Mouse (Mus musculus): ENCODE measurements at regions not wholly inside any gene's neighbourhood (a gene's known extent, or its start where the extent isn't known, plus 50 kb on each side); places are given as distances from the start of the nearest gene placed in this dataset.
A peak's percentile ranks its signal among the peaks of the same experiment; 100 is the strongest.

DNA sequence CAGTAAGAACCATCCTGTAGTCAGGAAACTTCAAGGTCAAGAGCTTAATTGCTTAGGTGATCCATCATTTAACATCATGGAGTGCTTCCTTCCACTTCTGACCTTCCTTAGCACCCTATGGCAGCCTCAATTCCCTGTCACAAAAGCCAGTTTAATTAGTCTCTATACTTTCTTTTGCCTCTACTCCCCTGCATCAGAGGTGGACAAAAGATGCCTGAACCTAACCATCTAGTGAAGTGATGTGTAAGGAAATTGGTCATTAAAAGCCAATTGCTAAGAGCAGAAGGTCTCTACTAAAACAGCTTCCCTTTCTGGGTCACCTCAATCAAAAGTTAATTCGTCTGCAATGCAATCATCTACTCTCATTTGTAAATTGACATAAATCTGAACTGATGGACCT lies 234.3 kb upstream of the Fbxl7 start:
- no peak for DNase-seq (ENCODE audit: low spot score in 2 of 2)

DNA sequence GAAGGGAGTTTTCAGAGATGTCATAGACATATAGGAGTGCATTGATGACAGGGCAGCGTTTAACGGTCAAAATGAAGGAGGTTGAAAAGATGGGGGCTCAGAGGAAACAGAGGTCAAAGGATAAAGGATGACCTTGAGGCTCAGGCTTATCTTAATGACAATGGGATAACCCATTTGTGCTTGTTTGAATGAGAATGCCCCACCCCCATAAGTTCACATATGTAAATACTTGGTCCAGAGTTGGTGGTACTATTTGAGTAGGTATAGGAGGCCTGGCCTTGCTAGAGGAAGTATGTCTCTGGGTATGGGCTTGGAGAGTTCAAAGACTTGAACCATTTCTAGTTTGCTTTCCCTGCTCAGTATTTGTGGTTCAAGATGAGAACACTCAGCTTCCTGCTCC lies 237.4 kb upstream of the Fbxl7 start:
- no peak for DNase-seq (ENCODE audit: low spot score in 2 of 2)

DNA sequence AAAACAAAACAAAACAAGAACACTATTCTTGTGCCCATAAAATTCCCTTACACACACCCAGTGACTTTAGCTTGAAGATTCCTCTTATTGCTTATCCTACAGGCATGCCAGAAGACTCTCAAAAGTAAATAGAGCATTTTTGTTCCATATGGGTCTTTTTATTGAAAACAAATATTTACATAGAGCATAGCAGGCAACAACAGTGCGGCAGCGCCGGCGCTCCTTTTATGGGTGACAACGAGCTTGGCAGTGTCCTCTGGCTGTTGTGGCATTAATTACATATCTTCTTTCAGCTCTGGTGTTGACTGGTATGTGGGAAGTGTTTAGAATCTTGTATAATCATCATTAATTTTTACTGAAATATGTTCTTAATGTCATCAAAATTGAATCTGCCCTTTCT lies 242.2 kb upstream of the Fbxl7 start:
- no peak for DNase-seq (ENCODE audit: low spot score in 2 of 2)

DNA sequence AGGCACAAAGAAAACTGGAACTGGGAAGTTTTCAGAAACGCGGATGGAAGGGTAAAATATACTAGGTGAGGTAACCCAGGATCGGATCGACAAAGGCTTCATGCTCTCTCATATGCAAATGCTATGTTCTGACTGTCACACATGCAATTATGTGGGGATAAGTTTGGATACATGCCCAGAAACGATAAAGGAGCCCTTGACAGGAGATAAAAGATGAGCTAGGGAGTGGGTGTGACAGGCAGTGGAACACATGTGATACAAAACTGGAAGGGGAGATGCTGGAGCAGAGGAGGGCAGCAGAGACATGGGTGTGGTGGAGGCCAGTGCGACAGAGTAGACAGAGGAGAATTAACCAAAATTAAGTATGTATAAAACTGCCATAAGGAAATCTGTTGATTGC lies 250.5 kb upstream of the Fbxl7 start:
- DNase-seq (ENCODE audit: low spot score in 2 of 2): no peak

DNA sequence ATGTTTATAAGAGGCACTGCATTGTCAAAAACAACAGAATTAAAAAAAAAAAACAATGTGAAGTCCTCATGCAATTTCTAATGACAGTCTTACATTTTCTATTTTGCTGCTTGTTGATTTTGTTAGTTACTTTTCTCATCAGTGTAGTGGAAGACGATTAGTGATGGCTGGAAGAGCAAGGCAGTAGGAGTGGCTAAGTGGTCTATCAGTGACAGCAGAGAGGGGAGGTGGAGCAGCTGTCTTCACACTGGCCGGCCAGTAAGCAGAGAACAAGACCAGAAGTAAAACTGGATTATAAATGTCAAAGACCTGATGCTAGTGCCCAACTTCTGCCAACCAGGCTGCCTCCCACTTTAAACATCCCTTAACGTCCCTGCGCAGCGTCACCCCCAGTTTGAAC lies 265.6 kb upstream of the Fbxl7 start:
- no peak for DNase-seq (ENCODE audit: low spot score in 2 of 2)

DNA sequence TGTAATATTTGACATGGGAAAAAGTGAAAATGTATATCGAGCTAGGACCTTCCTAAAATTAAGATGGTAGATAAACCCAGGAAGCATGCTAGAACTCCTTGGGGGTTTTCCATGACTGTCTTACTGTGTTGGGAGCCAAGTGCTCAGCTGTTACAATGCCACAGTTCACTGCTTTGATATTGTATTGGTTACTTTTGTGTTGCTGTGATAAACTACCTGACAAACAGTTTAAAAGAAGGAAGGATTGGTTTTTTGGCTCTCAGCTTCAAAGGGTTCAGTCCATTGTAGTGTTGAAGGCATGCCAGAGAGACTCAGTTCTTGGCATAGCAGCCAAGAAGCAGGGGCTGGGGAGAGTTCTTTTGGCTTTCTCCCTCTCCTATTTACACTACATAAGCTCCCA lies 272.1 kb upstream of the Fbxl7 start:
- DNase-seq (ENCODE audit: low spot score in 2 of 2): no peak

DNA sequence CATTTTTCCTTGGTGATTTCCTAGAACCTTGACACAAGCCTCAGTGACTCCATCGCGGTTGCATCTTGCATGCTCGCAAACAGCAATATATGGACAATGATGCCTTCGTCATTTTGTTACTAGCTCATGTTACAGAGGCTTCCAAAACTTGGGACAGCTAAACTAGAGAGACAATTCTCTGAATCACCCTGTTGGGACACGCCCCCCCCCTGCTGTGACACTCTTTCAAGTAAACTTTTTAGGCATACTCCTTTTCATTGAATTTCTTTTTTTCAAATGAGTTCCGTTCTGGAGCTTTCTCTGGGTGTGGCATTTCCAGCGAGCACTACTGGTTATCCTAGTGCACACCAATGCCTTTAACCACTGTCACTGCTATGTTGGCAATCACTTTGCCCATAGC lies 274.5 kb upstream of the Fbxl7 start:
- DNase-seq (ENCODE audit: low spot score in 2 of 2): no peak

DNA sequence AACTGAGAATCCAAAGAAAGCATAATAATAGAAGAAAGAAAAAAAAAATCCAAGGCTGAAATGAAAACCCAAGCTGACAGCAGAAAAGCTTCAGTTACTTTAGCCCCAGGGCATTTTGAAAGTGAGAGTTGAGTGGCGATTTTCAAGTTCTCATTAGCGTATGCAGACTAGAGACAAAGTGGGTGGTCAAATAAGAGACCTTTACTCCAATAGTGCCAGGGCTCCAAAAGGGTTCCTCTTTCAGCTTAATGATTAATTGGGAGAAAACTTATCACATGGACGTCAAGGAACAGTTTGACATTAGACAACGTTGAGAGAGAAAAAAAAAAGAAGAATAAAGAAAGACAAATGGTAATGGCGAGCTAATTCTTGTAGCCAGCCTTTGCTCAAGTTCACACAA lies 278.1 kb upstream of the Fbxl7 start:
- peak in 1 of 2 experiments; percentile 3 for DNase-seq (ENCODE audit: low spot score in 2 of 2)

DNA sequence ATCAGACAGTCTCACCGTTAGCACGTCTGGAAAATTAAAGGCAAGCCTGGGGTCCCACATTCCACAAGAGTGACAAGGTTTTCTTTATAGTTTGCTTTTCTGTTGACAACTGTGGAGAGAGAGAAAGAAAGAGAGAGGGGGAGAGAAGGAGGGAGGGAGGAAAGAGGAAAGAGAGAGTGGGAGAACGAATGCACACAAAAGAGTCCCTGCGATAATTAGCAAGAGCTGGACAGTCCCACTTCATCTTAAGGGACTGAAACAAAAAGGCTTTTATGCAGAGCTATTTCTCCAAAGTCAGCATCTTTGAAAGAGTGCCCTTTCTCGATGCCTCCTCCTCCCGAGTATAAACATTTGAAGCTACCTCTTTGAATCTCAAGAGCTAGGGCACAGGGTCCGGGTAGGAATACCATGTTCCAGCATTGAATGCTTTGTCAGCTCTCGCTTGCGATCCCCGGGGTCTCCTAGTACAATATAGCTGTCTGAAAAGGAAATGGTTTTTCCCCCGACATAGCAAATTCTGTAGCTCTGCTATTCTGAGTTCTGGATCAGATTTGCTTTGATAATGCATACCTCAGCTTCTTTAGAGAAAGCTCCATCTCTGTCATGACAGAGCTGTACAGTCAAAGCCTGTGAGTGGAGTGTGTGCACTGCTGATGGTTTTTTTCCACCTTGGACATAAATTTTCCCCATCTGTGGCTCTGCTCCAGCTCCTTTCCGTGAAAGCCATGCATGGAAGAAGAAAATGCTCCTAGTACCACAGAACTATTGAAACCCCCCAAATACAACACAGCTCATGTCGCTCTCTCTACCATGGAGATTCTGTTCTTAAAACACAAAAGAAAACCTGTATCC lies 282.9 kb upstream of the Fbxl7 start:
- DNase-seq (ENCODE audit: low spot score in 2 of 2): no peak

DNA sequence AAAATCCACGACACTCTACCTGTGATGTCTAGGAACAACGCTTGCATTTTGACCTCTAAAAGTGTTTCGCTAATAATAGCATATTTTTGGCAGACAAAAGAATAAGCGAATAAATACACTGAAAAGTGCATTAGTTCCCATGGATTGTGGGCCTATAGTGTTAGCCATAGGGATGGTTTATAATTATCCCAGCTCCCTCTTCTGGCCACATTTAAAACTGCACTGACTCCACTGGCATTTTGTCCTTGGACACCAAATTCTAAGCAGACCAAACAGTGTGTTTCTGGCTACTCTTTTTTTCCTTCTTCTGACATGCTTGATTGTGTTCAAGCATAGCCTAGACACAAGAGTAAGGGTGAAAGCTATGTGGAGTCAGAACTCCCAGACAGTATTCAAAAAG lies 276.8 kb upstream of the Ank start:
- peak; percentile 51 to 79 for DNase-seq (ENCODE audit: low spot score in 2 of 2)

DNA sequence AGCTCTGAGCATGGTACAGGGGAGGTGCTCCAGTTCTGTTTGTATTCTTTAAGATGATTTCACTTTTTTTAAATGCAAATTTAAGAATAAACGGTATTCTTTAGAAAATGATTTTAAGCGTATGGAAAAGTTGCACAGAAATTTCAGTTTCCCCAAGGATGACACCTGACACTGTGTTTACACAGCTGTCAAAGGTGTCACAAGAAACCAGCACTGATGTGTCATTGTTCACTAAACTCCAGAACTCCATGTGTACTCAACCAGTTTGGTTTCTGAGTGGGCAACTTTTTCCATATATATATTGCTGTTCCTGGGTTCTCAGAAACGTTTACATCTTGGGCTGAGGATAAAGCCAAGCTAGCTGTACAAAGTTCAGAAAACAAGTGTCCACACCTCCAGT lies 265.0 kb upstream of the Ank start:
- no peak for DNase-seq (ENCODE audit: low spot score in 2 of 2)

DNA sequence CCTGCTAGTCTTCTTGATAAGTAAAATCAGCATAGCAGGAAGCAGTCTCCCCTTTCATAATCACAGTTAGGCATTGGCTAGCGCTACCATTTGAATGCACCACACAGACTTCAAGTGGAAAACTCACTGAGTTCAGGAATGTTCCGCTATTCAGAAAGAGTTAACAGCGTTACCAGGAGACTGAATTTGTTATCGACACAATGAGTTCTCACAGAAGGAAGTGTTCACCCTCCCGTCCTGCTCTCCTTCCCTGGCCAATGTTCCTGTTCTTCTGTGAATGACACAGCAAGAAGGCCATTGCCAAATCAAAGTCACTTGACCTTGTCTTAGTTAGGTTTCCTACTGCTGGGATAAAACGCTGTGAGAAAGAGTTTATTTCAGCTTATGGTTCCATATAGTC lies 261.6 kb upstream of the Ank start:
- DNase-seq (ENCODE audit: low spot score in 2 of 2): no peak

DNA sequence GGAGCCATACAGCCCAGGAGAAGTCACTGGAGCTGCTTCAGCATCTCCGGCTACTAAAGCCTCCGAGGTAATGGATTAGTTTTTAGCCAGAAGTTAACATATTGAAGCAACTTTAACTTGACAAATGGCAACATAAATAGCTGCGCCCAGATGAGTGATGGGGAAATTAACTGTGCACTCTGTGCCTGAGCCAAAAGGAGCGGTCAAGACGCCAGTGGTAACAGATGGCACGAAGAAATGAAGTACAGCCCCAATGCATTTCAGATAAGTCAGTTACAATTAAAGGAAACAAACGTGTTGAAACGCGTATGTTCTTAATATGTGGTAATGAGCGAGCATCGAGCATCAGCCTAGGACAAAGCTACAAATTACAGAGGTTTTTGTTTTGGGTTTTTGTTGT lies 259.0 kb upstream of the Ank start:
- no peak for DNase-seq (ENCODE audit: low spot score in 2 of 2)

DNA sequence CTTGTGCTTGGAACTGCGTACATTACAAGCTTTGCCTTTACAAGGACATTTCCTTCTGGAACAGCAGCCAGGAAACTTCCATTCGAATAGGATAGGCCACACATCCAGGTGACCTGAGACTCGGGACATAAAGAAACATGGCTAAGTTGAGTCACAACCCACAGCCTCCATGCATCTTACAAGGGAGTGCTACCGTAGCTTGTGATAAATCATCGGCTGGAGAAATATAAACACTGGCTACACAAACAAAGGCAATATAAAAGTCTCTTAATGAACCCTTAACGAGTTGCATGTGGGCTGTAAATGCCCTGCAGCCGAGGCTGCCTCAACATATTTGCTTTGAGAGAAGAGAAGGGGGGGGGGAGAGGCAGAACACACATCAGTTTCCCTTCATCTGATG lies 250.1 kb upstream of the Ank start:
- DNase-seq (ENCODE audit: low spot score in 2 of 2): no peak

DNA sequence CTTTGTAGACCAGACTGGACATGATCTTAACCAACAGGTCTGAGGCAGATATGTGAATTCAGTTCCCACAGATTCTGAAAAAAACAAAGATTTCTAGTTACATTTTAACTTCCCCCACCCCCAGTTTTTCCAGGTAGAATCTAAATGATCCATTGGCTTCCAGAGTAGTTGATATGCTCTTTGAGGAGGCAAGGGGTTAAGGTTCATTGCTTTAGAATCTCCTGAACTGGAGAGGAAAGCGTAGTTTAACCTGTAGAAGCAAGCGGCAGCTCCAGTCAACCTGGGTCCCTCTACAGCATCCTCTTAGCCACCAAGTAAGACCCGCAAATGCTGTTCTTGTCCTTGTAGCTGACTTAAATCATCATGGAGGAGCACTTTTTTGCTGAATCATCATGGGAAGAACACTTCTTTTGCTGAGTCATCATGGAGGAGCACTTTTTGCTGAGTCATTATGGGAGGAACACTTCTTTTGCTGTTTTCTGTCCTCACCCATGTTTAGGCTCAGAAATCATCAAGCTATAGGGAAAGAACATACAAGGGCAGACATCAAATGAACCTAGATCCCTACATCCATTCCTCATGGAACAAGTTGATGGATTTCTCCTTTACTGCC lies 247.2 kb upstream of the Ank start:
- DNase-seq (ENCODE audit: low spot score in 2 of 2): no peak

DNA sequence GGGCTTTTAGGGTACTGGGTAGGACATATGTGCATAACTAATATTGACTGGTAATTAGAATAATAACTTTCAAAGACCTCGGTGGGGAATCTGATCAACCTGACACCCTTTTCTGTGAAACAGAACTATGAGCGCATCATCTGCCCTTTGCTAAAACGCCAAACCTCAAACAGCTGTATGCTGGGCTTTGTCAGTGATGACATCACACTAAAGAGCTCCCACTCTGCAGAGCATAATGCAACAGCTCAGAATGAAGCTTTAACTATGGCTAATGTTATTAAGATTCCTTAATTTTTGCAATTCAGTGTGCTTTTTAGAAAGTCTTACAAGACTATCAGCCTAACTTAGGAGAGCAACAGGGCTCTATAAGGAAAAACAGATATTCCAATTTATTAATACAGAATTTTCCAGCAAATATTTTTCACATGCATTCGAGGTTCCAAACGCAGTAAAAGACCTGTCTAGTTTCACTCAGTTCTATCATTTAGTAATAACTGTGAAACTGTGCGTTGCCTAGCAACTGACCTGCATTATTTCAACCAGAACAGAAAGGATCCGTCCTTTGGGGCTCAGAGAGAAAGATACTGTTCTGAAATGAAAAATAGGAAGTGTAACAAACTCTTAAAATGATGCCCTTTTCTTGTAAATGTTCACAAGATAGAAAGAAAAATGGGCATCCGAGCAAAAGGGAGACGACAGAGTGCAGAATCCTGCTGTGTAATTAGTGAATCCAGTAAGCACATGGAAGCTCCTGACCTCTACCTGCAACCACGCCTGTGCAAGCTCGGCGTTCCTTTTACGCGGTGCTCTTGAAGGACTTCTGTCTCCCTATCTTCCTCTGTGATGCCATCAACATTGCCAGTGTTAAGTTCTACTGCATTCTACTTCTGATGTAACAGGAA lies 242.6 kb upstream of the Ank start:
- no peak for DNase-seq (ENCODE audit: low spot score in 2 of 2)

DNA sequence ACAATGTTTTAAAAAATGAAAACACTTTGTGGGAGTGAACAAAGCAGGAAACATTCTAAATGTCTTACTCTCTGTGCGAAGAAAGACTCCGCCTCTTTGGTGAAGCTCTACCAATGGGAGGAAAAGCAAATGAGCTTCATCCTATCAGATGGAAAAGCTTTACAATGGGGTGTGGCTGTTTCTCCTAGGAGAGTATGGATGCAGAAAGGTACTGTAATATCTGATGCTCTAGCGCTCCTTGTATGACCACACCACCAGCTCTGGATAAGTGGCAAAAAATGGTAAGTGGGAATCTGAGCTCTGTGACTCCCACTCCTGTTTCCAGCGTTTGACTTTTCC lies 242.0 kb upstream of the Ank start:
- DNase-seq (ENCODE audit: low spot score in 2 of 2): no peak

DNA sequence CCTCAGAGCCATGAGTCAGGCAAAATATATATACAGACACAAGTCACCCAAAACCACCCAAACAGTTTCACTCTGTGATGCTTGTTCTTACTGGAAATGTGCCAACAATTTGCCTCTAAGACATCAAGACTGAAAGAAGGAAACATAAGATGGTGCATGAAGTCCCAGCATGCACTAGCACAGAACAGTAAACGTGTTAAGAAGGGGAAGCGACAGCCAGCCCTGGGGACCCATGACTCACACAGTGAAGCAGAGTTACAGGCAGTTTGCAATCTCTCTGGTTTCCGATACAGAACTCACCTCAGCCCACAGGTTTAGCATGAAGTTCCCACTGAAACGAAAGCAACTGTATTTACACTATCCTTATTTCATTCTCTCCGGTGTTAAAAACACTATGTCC lies 233.7 kb upstream of the Ank start:
- DNase-seq (ENCODE audit: low spot score in 2 of 2): no peak

DNA sequence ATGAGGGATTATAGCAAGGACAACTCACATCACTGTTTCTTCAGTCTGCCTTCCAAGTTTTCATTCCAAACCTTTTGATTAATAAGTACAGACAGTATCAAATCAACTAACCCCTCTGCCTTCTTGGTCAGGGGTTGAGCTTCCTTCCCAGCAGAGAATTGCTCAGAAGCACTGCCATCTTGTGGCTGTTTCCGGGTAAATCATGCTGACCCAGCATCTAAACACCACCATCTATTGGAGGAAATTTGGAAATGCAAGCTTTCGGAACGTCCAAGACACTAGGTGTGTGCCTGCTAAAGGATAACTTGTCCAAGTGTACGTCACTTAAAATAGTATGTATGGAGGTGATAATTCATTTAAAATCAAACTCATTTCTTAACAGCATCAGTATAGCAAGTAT lies 231.7 kb upstream of the Ank start:
- DNase-seq (ENCODE audit: low spot score in 2 of 2): peak; percentile 39 to 63

DNA sequence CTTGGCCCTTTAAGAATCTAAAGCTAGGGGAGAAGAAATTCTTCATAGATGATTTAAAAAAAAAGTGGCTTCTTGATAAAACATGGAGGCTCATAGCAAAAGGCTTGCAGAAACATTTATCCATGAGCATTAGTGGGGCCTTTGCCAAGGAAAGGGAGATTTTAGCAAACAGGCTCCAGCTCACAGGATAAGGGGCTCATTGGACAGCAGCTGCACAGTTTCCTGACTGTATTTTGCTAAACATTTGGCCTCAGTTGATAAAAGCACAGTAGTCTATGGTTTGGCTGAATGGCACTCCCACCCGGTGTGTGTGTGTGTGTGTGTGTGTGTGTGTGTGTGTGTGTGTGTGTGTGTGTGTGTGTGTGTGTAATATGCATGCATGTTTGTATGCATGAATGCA lies 228.2 kb upstream of the Ank start:
- no peak for DNase-seq (ENCODE audit: low spot score in 2 of 2)

DNA sequence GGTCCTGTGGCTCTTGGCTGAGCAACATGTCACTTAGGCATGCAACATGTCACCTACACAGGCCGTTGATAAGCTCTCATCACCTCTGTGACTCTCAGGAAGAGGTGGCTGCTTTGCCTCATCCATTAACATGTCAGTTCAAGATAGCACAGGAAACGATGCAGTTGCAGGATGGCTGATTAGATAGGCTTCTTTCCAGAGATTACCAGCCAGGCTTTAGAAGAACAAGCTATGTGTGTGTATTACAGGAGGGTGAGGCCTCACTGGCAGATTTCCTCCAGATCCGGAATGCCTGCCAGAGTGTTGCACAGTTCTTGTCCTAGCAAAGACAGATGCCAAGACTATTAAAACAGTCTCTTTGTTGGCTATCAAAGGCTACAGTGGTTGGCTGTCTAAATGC lies 220.2 kb upstream of the Ank start:
- peak in 1 of 2 experiments; percentile 12 for DNase-seq (ENCODE audit: low spot score in 2 of 2)
